Mouse (Mus musculus): ENCODE data around the gene Usp54.
"Not testable (repeated sequence)": the region's sequence is repeated elsewhere in the genome, so short reads cannot be mapped to it uniquely, and the experiment has no call there.

Usp54 gene

GRCm38 (mm10) chr14:20610146-20610545 lies 30.7 kb downstream of the Usp54 start:
- no peak for DNase-seq (ENCODE audit: extremely low read depth, low read depth)

- DNase-seq (ENCODE audit: extremely low read depth, low read depth) = no peak
Measured at GRCm38 (mm10) chr14:20609519-20609918, 31.3 kb downstream of the Usp54 start.

GRCm38 (mm10) chr14:20607396-20608126 lies 33.3 kb downstream of the Usp54 start:
- DNase-seq (ENCODE audit: extremely low read depth, low read depth) = peak; percentile 33

- DNase-seq (ENCODE audit: extremely low read depth, low read depth) = no peak
Measured at GRCm38 (mm10) chr14:20601287-20601686, 39.6 kb downstream of the Usp54 start.

- no peak for DNase-seq (ENCODE audit: extremely low read depth, low read depth)
Measured at GRCm38 (mm10) chr14:20600203-20600602, 40.7 kb downstream of the Usp54 start.

GRCm38 (mm10) chr14:20599542-20599941 lies 41.3 kb downstream of the Usp54 start:
- peak; percentile 76 for DNase-seq (ENCODE audit: extremely low read depth, low read depth)

GRCm38 (mm10) chr14:20595781-20596180 lies 45.1 kb downstream of the Usp54 start:
- DNase-seq (ENCODE audit: extremely low read depth, low read depth) = no peak

- peak; percentile 26 for DNase-seq (ENCODE audit: extremely low read depth, low read depth)
Measured at GRCm38 (mm10) chr14:20587458-20587857, 53.4 kb downstream of the Usp54 start.

- no peak for DNase-seq (ENCODE audit: extremely low read depth, low read depth)
Measured at GRCm38 (mm10) chr14:20578822-20579407, 61.9 kb downstream of the Usp54 start.

- peak; percentile 62 for DNase-seq (ENCODE audit: extremely low read depth, low read depth)
Measured at GRCm38 (mm10) chr14:20576179-20576578, 64.7 kb downstream of the Usp54 start.

- not testable (repeated sequence) for DNase-seq (ENCODE audit: extremely low read depth, low read depth)
Measured at GRCm38 (mm10) chr14:20573196-20573595, 67.7 kb downstream of the Usp54 start.

GRCm38 (mm10) chr14:20565256-20566021 lies 75.4 kb downstream of the Usp54 start:
- peak; percentile 76 for DNase-seq (ENCODE audit: extremely low read depth, low read depth)

- no peak for DNase-seq (ENCODE audit: extremely low read depth, low read depth)
Measured at GRCm38 (mm10) chr14:20564692-20565091, 76.2 kb downstream of the Usp54 start.

GRCm38 (mm10) chr14:20561897-20562296 lies 79.0 kb downstream of the Usp54 start:
- no peak for DNase-seq (ENCODE audit: extremely low read depth, low read depth)

GRCm38 (mm10) chr14:20550136-20550535 lies 90.7 kb downstream of the Usp54 start:
- DNase-seq (ENCODE audit: extremely low read depth, low read depth) = no peak

- peak; percentile 92 for DNase-seq (ENCODE audit: extremely low read depth, low read depth)
Measured at GRCm38 (mm10) chr14:20546415-20546814, 94.4 kb downstream of the Usp54 start, which contains the start of gene Ppp3cb. Ppp3cb (minus strand) TSS chr14:20546573.

GRCm38 (mm10) chr14:20545529-20546331 lies 95.1 kb downstream of the Usp54 start:
- DNase-seq (ENCODE audit: extremely low read depth, low read depth) = peak; percentile 47

GRCm38 (mm10) chr14:20544467-20545411 lies 96.1 kb downstream of the Usp54 start:
- no peak for DNase-seq (ENCODE audit: extremely low read depth, low read depth)

- no peak for DNase-seq (ENCODE audit: extremely low read depth, low read depth)
Measured at GRCm38 (mm10) chr14:20529643-20530042, 111.2 kb downstream of the Usp54 start.

- no peak for DNase-seq (ENCODE audit: extremely low read depth, low read depth)
Measured at GRCm38 (mm10) chr14:20520179-20520578, 120.7 kb downstream of the Usp54 start.
